Mouse (Mus musculus): Measurements from ENCODE around the gene Med12l. TPM values are rescaled to one million over a fixed set of nuclear protein-coding genes. Genes with fewer than 3 reads are reported as not detected.
A peak's percentile ranks its signal among the peaks of the same experiment; 100 is the strongest.

Med12l gene
- polyA plus RNA-seq, 1 experiment from 2014 or later, result 2.3 TPM

DNA sequence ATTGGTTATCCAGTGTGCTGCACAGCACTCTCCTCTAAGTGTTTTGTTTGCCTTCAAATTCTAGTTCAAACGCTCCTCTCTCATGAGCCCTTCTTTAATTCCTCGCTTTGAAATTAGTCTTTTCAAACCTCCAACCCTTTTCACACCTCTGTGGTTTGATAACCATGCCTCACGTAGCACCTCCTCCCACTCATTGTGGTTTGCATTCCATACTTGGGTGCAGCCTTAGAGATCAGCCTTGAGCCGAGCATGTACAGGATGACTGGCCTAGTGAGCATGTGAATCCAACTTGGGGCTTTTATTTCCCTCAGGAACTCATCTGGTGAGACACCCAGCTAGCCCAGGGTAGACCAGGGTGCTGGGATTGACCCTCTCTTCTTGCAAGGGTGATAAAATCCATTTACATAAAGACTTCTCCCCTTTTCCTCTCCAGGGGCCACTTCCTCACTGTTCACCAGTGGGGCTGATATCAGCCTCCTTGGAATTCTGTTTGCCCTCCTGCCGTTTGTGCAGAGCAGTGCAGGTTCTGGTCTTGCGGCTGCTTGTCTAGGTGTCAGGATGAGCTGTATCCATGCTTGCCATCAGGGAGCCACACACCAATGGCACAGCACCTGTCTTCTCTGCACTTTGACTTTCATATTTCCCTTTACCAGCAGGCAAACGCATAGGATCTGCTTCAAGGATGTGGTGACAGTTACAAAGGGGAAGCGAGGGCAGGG is 198.3 kb downstream of the Med12l start:
- H3K4me2 ChIP-seq (ENCODE audit: low read depth, low read length), result no peak overlapping the region

GRCm38 (mm10) chr3:59204719-59205503 is 199.3 kb downstream of the Med12l start:
- Histone ChIP-seq H3K27ac (ENCODE audit: low read length) (peak overlapping the region; percentile 56), H3K9me3 (replicated peaks; ENCODE audit: control insufficient read depth, low read length) (no peaks in the 10 kb centered on the region), H3K4me1 (ENCODE audit: control insufficient read depth, insufficient read depth, low read length) (peaks cover 29% of the 10 kb centered on the region), H3K36me3 (ENCODE audit: control insufficient read depth, insufficient read depth) (no peaks in the 10 kb centered on the region), H3K4me2 (ENCODE audit: low read depth, low read length) (peak overlapping the region; percentile 45; the same call in 1 of the 2 replicates), H3K27me3 (ENCODE audit: control insufficient read depth, insufficient read depth, low read length) (no peaks in the 10 kb centered on the region), H3K4me3 (ENCODE audit: low read length) (no peak overlapping the region), H3K9ac (ENCODE audit: low read length) (no peak overlapping the region)
- ATAC-seq (replicated peaks; ENCODE audit: extremely low read depth, insufficient read depth, low FRiP score), result peak; percentile 59
- 24% methylated on average over 11 of the region's 11 CpGs for WGBS

More for the DNA sequence above, 198.3 kb downstream of the Med12l start:
- no peaks in the 10 kb centered on the region for H3K36me3 ChIP-seq (ENCODE audit: control insufficient read depth, insufficient read depth)
- WGBS, result 45% methylated on average over 8 of the region's 8 CpGs
- no peak overlapping the region for H3K4me3 ChIP-seq (ENCODE audit: low read length)
- no peak overlapping the region for H3K9ac ChIP-seq (ENCODE audit: low read length)
- H3K4me1 ChIP-seq (ENCODE audit: control insufficient read depth, insufficient read depth, low read length), result peaks cover 29% of the 10 kb centered on the region
- no peaks in the 10 kb centered on the region for H3K9me3 ChIP-seq (replicated peaks; ENCODE audit: control insufficient read depth, low read length)
- no peaks in the 10 kb centered on the region for H3K27me3 ChIP-seq (ENCODE audit: control insufficient read depth, insufficient read depth, low read length)
- peak overlapping the region; percentile 56 for H3K27ac ChIP-seq (ENCODE audit: low read length)
- no peak for ATAC-seq (replicated peaks; ENCODE audit: extremely low read depth, insufficient read depth, low FRiP score)

- Histone ChIP-seq H3K4me1 (ENCODE audit: control insufficient read depth, insufficient read depth, low read length) (peaks cover 29% of the 10 kb centered on the region), H3K27ac (ENCODE audit: low read length) (no peak overlapping the region), H3K9me3 (replicated peaks; ENCODE audit: control insufficient read depth, low read length) (no peaks in the 10 kb centered on the region), H3K36me3 (ENCODE audit: control insufficient read depth, insufficient read depth) (no peaks in the 10 kb centered on the region), H3K4me2 (ENCODE audit: low read depth, low read length) (no peak overlapping the region), H3K4me3 (ENCODE audit: low read length) (no peak overlapping the region), H3K27me3 (ENCODE audit: control insufficient read depth, insufficient read depth, low read length) (no peaks in the 10 kb centered on the region), H3K9ac (ENCODE audit: low read length) (no peak overlapping the region)
- no peak for ATAC-seq (replicated peaks; ENCODE audit: extremely low read depth, insufficient read depth, low FRiP score)
- 70% methylated on average over 4 of the region's 4 CpGs for WGBS
Measured at GRCm38 (mm10) chr3:59205941-59206340, 200.3 kb downstream of the Med12l start.

DNA sequence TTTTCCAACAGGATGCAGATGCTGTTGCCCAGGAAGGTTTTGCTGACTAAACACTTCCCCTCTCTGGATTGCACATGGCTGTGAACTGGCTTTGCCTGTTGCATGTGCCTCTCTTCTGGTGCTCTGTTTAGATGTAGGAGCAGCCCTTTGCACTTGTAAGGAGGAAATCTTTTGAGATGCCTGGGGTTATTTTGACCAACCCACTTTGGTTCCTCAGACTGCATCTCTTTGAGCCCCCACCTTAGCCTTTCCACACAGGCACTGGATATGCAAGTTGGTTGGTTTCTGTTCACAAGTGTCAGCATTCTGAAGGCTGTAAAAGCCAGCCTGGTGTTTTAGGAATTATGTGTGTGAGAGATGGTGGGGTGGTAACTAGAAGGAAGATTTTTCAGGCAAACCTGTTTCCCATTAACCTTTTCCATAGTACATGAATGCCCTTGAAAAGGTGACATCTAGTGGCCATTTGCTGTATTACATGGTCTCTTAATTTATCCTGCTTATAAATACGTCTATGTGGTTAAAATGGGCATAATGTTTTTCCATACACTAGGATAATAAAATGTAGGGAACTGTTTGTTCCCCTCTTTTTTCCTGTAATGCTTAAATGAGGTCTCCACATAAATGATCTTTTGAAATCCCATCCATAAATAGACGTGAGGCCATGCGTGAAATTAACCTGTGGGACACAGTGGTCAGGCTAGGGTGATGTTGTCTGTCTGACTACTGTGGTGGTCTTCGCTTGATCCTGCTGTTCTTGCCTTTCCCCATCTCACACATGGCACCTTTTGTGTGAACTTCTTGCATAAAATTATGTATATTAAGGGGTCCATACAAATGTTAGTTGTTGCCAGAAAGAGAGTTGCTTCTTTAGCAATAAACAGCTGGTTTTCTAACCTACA is 203.3 kb downstream of the Med12l start:
- 59% methylated on average over 4 of the region's 4 CpGs for WGBS
- Histone ChIP-seq H3K4me1 (ENCODE audit: control insufficient read depth, insufficient read depth, low read length) (peaks cover 26% of the 10 kb centered on the region), H3K27ac (ENCODE audit: low read length) (no peak overlapping the region), H3K4me3 (ENCODE audit: low read length) (no peak overlapping the region), H3K4me2 (ENCODE audit: low read depth, low read length) (no peak overlapping the region), H3K9me3 (replicated peaks; ENCODE audit: control insufficient read depth, low read length) (no peaks in the 10 kb centered on the region), H3K36me3 (ENCODE audit: control insufficient read depth, insufficient read depth) (no peaks in the 10 kb centered on the region), H3K9ac (ENCODE audit: low read length) (no peak overlapping the region), H3K27me3 (ENCODE audit: control insufficient read depth, insufficient read depth, low read length) (no peaks in the 10 kb centered on the region)
- ATAC-seq (replicated peaks; ENCODE audit: extremely low read depth, insufficient read depth, low FRiP score), result no peak

DNA sequence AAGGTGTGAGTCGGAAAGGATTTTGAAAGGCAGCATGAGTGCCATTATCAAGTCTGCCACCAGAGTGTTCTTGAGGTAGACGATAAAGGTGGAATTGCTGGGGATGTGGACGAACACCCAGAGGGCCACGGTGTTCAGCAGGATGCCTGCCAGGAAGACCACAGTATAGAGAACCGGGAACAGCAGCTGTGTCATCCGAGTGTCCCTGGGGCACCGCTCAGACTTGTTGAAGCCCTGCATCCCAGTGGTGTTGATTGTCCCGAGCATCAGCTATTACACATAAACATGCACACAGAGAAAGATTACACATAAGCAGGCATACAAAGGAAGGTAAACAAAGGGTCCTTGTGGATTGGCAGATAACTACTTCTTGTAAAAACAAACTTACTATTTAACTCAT is 204.5 kb downstream of the Med12l start:
- Histone ChIP-seq H3K9me3 (replicated peaks; ENCODE audit: control insufficient read depth, low read length) (no peaks in the 10 kb centered on the region), H3K27me3 (ENCODE audit: control insufficient read depth, insufficient read depth, low read length) (no peaks in the 10 kb centered on the region)
- 48% methylated on average over 8 of the region's 8 CpGs for WGBS

DNA sequence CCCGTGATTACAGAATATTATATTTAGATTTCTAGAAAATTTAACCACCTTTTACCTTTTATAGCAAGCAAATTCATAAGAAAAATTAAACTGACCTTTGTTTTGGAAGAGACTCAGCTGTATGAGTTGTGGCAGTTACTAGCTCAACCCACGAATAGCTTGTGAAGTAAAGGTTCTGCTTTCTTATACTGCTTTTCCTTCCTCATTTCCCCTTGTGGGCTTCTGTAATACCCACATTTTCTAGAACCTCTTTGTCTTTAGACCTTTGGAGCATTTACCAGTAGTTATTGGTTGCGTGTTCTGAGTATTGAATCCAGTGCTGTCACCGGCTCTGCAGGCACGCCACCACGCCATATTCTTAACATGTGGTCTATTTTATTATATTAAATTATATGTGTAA is 205.1 kb downstream of the Med12l start, which contains the start of gene P2ry13:
Gene P2ry13, minus strand, starts transcription at position 156 of the 400 bp plus-strand sequence.
- Histone ChIP-seq H3K4me2 (ENCODE audit: low read depth, low read length) (no peak within 1 kb of the TSS), H3K36me3 (ENCODE audit: control insufficient read depth, insufficient read depth) (no peaks in the 10 kb centered on the region), H3K27me3 (ENCODE audit: control insufficient read depth, insufficient read depth, low read length) (no peaks in the 10 kb centered on the region), H3K9ac (ENCODE audit: low read length) (no peak within 1 kb of the TSS), H3K9me3 (replicated peaks; ENCODE audit: control insufficient read depth, low read length) (no peaks in the 10 kb centered on the region), H3K4me3 (ENCODE audit: low read length) (no peak within 1 kb of the TSS), H3K27ac (ENCODE audit: low read length) (no peak within 1 kb of the TSS), H3K4me1 (ENCODE audit: control insufficient read depth, insufficient read depth, low read length) (peaks cover 8% of the 10 kb centered on the region)
- no peak for ATAC-seq (replicated peaks; ENCODE audit: extremely low read depth, insufficient read depth, low FRiP score)
- WGBS, result 86% methylated on average over 6 of the region's 6 CpGs

More for the DNA sequence above, 204.5 kb downstream of the Med12l start:
- Histone ChIP-seq H3K36me3 (ENCODE audit: control insufficient read depth, insufficient read depth) (no peaks in the 10 kb centered on the region), H3K4me2 (ENCODE audit: low read depth, low read length) (no peak overlapping the region), H3K4me3 (ENCODE audit: low read length) (no peak overlapping the region), H3K4me1 (ENCODE audit: control insufficient read depth, insufficient read depth, low read length) (peaks cover 14% of the 10 kb centered on the region), H3K27ac (ENCODE audit: low read length) (no peak overlapping the region), H3K9ac (ENCODE audit: low read length) (no peak overlapping the region)
- no peak for ATAC-seq (replicated peaks; ENCODE audit: extremely low read depth, insufficient read depth, low FRiP score)

DNA sequence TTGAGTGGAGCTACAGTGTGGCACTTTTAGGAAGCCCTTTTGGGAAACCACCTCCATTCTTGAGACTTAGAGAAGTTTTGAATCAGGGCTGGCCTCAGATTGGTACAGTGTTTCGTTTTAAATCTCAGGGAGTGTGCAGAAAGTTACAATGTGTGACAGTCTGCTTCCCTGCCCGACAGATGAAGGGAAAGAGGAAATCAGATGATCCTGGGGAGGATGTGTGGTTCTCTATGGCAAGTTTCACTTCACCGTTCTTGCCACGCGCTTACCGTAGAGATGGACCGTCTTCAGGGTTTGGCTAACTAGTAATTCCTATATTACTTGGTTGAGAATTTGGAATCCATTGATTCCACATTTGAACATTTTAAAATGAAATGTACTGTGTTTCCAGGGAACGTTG is 206.2 kb downstream of the Med12l start:
- Histone ChIP-seq H3K4me2 (ENCODE audit: low read depth, low read length) (no peak overlapping the region), H3K36me3 (ENCODE audit: control insufficient read depth, insufficient read depth) (no peaks in the 10 kb centered on the region), H3K9me3 (replicated peaks; ENCODE audit: control insufficient read depth, low read length) (no peaks in the 10 kb centered on the region), H3K27me3 (ENCODE audit: control insufficient read depth, insufficient read depth, low read length) (no peaks in the 10 kb centered on the region), H3K4me1 (ENCODE audit: control insufficient read depth, insufficient read depth, low read length) (peaks cover 4% of the 10 kb centered on the region; the same call in 1 of the 2 replicates), H3K4me3 (ENCODE audit: low read length) (no peak overlapping the region), H3K9ac (ENCODE audit: low read length) (no peak overlapping the region), H3K27ac (ENCODE audit: low read length) (no peak overlapping the region)
- 82% methylated on average over 8 of the region's 8 CpGs for WGBS
- ATAC-seq (replicated peaks; ENCODE audit: extremely low read depth, insufficient read depth, low FRiP score), result no peak

DNA sequence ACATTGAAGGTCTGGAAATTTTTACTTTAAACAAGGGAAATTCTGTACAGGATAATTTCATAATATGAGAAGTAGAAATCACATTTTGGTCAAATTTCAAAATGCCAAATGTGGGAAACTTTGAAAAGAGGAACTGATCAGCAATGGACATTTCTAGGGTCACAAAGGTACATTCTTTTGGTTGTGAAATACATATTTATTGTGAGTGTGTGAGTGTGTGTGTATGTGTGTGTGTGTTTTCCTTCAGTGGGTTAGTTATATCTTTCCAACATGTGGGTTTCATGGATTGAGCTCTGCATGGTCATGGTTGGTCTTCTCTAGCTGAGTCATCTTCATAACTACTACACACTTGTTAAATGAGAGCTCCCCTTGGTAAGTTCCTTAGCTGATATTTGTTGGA is 206.8 kb downstream of the Med12l start:
- H3K4me1 ChIP-seq (ENCODE audit: control insufficient read depth, insufficient read depth, low read length), result peaks cover 4% of the 10 kb centered on the region; the same call in 1 of the 2 replicates
- no peak for ATAC-seq (replicated peaks; ENCODE audit: extremely low read depth, insufficient read depth, low FRiP score)
- H3K27ac ChIP-seq (ENCODE audit: low read length), result no peak overlapping the region
- no peak overlapping the region for H3K4me3 ChIP-seq (ENCODE audit: low read length)
- no peaks in the 10 kb centered on the region for H3K9me3 ChIP-seq (replicated peaks; ENCODE audit: control insufficient read depth, low read length)
- no peaks in the 10 kb centered on the region for H3K27me3 ChIP-seq (ENCODE audit: control insufficient read depth, insufficient read depth, low read length)
- no peak overlapping the region for H3K4me2 ChIP-seq (ENCODE audit: low read depth, low read length)
- H3K9ac ChIP-seq (ENCODE audit: low read length), result no peak overlapping the region
- H3K36me3 ChIP-seq (ENCODE audit: control insufficient read depth, insufficient read depth), result no peaks in the 10 kb centered on the region
